Mouse (Mus musculus): ENCODE results near the gene Olfr516. TPM values are rescaled to one million over a fixed set of nuclear protein-coding genes. Genes with fewer than 3 reads are reported as not detected.
"Not testable (repeated sequence)": the region's sequence is repeated elsewhere in the genome, so short reads cannot be mapped to it uniquely, and the experiment has no call there.

Olfr516 gene
- polyA plus RNA-seq (2014; fragmentation: Nextera tagmentation; extraction: Ambion mirVana) = not detected in 2 replicates

DNA sequence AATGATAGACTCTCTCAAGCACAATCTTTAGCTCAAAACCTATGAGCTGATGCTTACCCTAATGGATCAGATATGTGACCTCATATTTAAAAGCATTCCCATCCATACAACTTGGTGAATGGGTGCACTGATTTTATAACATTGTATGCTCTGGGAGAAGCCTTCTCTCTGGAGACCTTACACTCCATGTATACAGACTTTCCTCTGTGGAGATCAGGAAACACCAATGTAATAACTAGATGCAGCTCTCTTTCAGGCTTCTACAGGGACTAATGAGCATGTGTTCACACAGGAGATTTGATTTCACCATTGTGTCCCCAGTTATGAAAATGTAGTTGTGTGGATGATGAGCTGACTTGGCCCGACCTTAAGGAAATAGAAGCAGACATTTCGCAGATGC lies at the start of gene Olfr516:
Gene Olfr516, minus strand, starts transcription at position 101 of the 400 bp plus-strand sequence.
- Histone ChIP-seq H3K4me3 (ENCODE audit: control insufficient read depth in 1 of 2, insufficient read depth in 1 of 2, low read depth in 1 of 2, low read length in 2 of 2) (no peak within 1 kb of the TSS), H3K27me3 (ENCODE audit: control insufficient read depth, insufficient read depth, low read length) (no peaks in the 10 kb centered on the region), H3K4me1 (ENCODE audit: control insufficient read depth in 2 of 2, insufficient read depth in 2 of 2, low read length in 2 of 2) (no peaks in the 10 kb centered on the region), H3K9ac (ENCODE audit: low read length) (no peak within 1 kb of the TSS), H3K36me3 (ENCODE audit: control insufficient read depth, insufficient read depth, low read length) (no peaks in the 10 kb centered on the region), H3K9me3 (ENCODE audit: control insufficient read depth, low read length) (no peaks in the 10 kb centered on the region), H3K27ac (replicated peaks in 1 of 2; ENCODE audit: control insufficient read depth in 1 of 2, insufficient read depth in 1 of 2, low read depth in 2 of 2, low read length in 2 of 2) (no peak within 1 kb of the TSS), H3K4me2 (ENCODE audit: low read length) (no peak within 1 kb of the TSS)
- 64% methylated on average over 2 of the region's 2 CpGs for WGBS
- no peak for ATAC-seq (ENCODE audit: insufficient number of reproducible peaks, insufficient read depth, low FRiP score, low read depth)

DNA sequence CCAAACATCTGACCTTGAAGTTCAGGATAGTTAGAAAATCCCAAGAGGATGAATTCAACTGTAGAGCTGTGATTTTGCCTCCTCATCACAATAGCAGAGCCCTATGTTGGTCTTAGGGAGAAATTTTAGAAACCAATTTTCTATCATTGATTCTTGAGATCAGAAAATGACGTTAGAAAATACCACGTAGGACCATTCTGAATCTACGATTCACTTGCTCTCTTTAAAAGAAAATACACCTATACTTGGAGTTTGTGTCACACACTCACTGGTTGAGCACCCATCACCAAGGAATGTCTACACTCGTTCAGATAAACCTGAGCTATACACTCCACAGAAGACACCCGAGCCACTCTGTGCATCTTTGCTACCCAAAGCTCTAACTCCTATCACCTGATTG lies 44.0 kb upstream of the Olfr516 start, which contains the start of gene Olfr519:
Gene Olfr519, minus strand, starts transcription at position 101 of the 400 bp plus-strand sequence.
- Histone ChIP-seq H3K4me2 (ENCODE audit: low read length) (no peak within 1 kb of the TSS), H3K27me3 (ENCODE audit: control insufficient read depth, insufficient read depth, low read length) (no peaks in the 10 kb centered on the region), H3K9me3 (ENCODE audit: control insufficient read depth, low read length) (no peaks in the 10 kb centered on the region), H3K27ac (replicated peaks in 1 of 2; ENCODE audit: control insufficient read depth in 1 of 2, insufficient read depth in 1 of 2, low read depth in 2 of 2, low read length in 2 of 2) (no peak within 1 kb of the TSS), H3K4me1 (ENCODE audit: control insufficient read depth in 2 of 2, insufficient read depth in 2 of 2, low read length in 2 of 2) (no peaks in the 10 kb centered on the region), H3K4me3 (ENCODE audit: control insufficient read depth in 1 of 2, insufficient read depth in 1 of 2, low read depth in 1 of 2, low read length in 2 of 2) (no peak within 1 kb of the TSS), H3K36me3 (ENCODE audit: control insufficient read depth, insufficient read depth, low read length) (no peaks in the 10 kb centered on the region), H3K9ac (ENCODE audit: low read length) (no peak within 1 kb of the TSS)
- 76% methylated on average over 5 of the region's 5 CpGs for WGBS
- ATAC-seq (ENCODE audit: insufficient number of reproducible peaks, insufficient read depth, low FRiP score, low read depth) = no peak

DNA sequence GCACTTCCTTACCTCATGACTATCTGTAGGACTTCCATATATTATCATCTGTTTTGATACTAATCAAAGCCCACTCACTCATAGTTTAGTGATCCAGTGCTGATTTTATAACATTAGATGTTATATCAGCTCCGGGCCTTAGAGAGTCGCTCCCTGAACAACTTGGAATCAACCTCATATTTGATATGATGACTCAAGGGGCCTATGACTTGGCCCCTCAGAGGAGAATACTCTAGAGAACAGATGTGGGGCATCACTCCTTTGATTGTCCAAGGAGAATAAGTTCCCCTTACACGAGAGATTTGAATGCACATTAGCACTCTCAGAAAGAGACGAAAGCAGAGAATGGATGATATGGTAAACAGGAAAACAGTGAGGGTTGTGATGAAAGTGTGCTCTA lies 34.6 kb upstream of the Olfr516 start, which contains the start of gene Olfr518:
Gene Olfr518, minus strand, starts transcription at position 101 of the 400 bp plus-strand sequence.
- Histone ChIP-seq H3K4me3 (ENCODE audit: control insufficient read depth in 1 of 2, insufficient read depth in 1 of 2, low read depth in 1 of 2, low read length in 2 of 2) (no peak within 1 kb of the TSS), H3K36me3 (ENCODE audit: control insufficient read depth, insufficient read depth, low read length) (no peaks in the 10 kb centered on the region), H3K27ac (replicated peaks in 1 of 2; ENCODE audit: control insufficient read depth in 1 of 2, insufficient read depth in 1 of 2, low read depth in 2 of 2, low read length in 2 of 2) (no peak within 1 kb of the TSS), H3K4me2 (ENCODE audit: low read length) (no peak within 1 kb of the TSS), H3K4me1 (ENCODE audit: control insufficient read depth in 2 of 2, insufficient read depth in 2 of 2, low read length in 2 of 2) (no peaks in the 10 kb centered on the region), H3K9me3 (ENCODE audit: control insufficient read depth, low read length) (no peaks in the 10 kb centered on the region), H3K27me3 (ENCODE audit: control insufficient read depth, insufficient read depth, low read length) (no peaks in the 10 kb centered on the region), H3K9ac (ENCODE audit: low read length) (no peak within 1 kb of the TSS)
- 61% methylated on average over 4 of the region's 4 CpGs for WGBS
- no peak for ATAC-seq (ENCODE audit: insufficient number of reproducible peaks, insufficient read depth, low FRiP score, low read depth)

DNA sequence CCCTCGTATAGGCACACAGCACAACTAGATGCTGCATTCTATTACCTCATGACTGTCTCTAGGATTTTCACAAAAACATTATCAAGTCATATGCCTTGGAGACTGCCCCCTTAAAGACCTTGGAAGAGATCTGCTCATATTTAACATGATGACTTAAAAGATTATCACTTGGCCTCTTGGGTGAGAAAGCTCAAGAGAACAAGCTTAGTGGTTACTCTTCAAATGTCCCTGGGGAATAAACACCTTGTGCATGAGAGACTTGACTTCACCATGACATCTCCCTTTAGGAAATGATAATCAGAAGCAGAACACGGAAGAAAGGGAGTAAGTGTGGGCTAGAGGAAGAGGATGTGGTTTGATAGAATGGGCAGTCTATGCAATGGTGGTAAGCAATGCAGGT lies 21.9 kb upstream of the Olfr516 start, which contains the start of gene Olfr517:
Gene Olfr517, minus strand, starts transcription at position 101 of the 400 bp plus-strand sequence.
- Histone ChIP-seq H3K9me3 (ENCODE audit: control insufficient read depth, low read length) (no peaks in the 10 kb centered on the region), H3K4me2 (ENCODE audit: low read length) (no peak within 1 kb of the TSS), H3K27ac (replicated peaks in 1 of 2; ENCODE audit: control insufficient read depth in 1 of 2, insufficient read depth in 1 of 2, low read depth in 2 of 2, low read length in 2 of 2) (no peak within 1 kb of the TSS), H3K27me3 (ENCODE audit: control insufficient read depth, insufficient read depth, low read length) (no peaks in the 10 kb centered on the region), H3K9ac (ENCODE audit: low read length) (no peak within 1 kb of the TSS), H3K4me1 (ENCODE audit: control insufficient read depth in 2 of 2, insufficient read depth in 2 of 2, low read length in 2 of 2) (no peaks in the 10 kb centered on the region), H3K4me3 (ENCODE audit: control insufficient read depth in 1 of 2, insufficient read depth in 1 of 2, low read depth in 1 of 2, low read length in 2 of 2) (no peak within 1 kb of the TSS), H3K36me3 (ENCODE audit: control insufficient read depth, insufficient read depth, low read length) (no peaks in the 10 kb centered on the region)
- ATAC-seq (ENCODE audit: insufficient number of reproducible peaks, insufficient read depth, low FRiP score, low read depth) = no peak
- WGBS = 47% methylated on average over 2 of the region's 2 CpGs

DNA sequence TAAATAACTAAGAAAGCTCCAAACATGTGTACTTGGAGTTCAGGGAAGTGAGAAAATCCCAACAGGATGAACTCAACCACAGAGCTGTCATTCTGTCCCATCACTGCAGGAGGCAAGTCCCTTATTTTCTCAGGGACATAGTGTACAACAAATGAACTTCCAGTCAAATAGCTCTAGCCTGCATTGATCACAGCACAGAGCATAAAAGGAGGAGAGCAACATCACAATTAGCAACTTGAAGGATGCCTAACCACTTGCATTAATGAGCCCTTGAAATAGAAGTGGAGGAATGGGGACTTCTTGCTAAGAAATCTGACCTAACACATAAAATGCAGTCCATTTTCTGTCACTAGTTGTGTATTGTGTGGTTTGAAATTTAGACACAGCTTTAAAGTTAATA lies 24.4 kb downstream of the Olfr516 start, which contains the start of gene Olfr514:
Gene Olfr514, minus strand, starts transcription at position 101 of the 400 bp plus-strand sequence.
- no peak for ATAC-seq (ENCODE audit: insufficient number of reproducible peaks, insufficient read depth, low FRiP score, low read depth)
- no peak within 1 kb of the TSS for H3K4me3 ChIP-seq (ENCODE audit: control insufficient read depth in 1 of 2, insufficient read depth in 1 of 2, low read depth in 1 of 2, low read length in 2 of 2)
- no peaks in the 10 kb centered on the region for H3K4me1 ChIP-seq (ENCODE audit: control insufficient read depth in 2 of 2, insufficient read depth in 2 of 2, low read length in 2 of 2)
- H3K27me3 ChIP-seq (ENCODE audit: control insufficient read depth, insufficient read depth, low read length) = no peaks in the 10 kb centered on the region
- H3K36me3 ChIP-seq (ENCODE audit: control insufficient read depth, insufficient read depth, low read length) = no peaks in the 10 kb centered on the region
- no peak within 1 kb of the TSS for H3K27ac ChIP-seq (replicated peaks in 1 of 2; ENCODE audit: control insufficient read depth in 1 of 2, insufficient read depth in 1 of 2, low read depth in 2 of 2, low read length in 2 of 2)
- H3K9me3 ChIP-seq (ENCODE audit: control insufficient read depth, low read length) = no peaks in the 10 kb centered on the region
- H3K9ac ChIP-seq (ENCODE audit: low read length) = no peak within 1 kb of the TSS
- no peak within 1 kb of the TSS for H3K4me2 ChIP-seq (ENCODE audit: low read length)

DNA sequence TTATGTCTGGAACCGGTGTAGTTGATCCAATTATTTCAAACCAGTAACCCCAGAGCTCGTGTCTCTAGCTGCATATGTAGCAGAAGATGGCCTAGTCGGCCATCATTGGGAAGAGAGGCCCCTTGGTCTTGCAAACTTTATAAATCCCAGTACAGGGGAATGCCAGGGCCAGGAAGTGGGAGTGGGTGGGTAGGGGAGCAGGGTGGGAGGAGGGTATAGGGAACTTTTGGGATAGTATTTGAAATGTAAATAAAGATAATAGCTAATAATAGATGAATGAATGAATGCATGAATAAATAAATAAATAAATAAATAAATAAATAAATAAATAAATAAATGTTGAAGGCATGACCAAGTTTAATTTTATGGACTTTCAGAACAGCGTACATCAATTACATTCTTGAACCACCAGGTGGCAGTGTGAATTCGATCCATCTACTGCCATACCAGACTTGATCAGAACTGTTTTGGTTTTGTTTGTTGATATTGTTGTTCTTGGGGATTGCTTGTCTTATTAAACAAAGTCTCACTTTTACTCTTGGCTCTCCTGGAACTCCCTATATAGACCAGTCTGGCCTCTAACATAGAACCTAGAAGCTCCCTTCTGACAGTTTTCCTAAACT lies 35.6 kb downstream of the Olfr516 start:
- not testable (repeated sequence) for H3K9me3 ChIP-seq (ENCODE audit: control insufficient read depth, low read length); H3K36me3 ChIP-seq (ENCODE audit: control insufficient read depth, insufficient read depth, low read length); H3K4me3 ChIP-seq (ENCODE audit: control insufficient read depth in 1 of 2, insufficient read depth in 1 of 2, low read depth in 1 of 2, low read length in 2 of 2); H3K4me1 ChIP-seq (ENCODE audit: control insufficient read depth in 2 of 2, insufficient read depth in 2 of 2, low read length in 2 of 2); H3K4me2 ChIP-seq (ENCODE audit: low read length); ATAC-seq (ENCODE audit: insufficient number of reproducible peaks, insufficient read depth, low FRiP score, low read depth); H3K9ac ChIP-seq (ENCODE audit: low read length); H3K27me3 ChIP-seq (ENCODE audit: control insufficient read depth, insufficient read depth, low read length); H3K27ac ChIP-seq (replicated peaks in 1 of 2; ENCODE audit: control insufficient read depth in 1 of 2, insufficient read depth in 1 of 2, low read depth in 2 of 2, low read length in 2 of 2)
- 43% methylated on average over 5 of the region's 5 CpGs for WGBS

DNA sequence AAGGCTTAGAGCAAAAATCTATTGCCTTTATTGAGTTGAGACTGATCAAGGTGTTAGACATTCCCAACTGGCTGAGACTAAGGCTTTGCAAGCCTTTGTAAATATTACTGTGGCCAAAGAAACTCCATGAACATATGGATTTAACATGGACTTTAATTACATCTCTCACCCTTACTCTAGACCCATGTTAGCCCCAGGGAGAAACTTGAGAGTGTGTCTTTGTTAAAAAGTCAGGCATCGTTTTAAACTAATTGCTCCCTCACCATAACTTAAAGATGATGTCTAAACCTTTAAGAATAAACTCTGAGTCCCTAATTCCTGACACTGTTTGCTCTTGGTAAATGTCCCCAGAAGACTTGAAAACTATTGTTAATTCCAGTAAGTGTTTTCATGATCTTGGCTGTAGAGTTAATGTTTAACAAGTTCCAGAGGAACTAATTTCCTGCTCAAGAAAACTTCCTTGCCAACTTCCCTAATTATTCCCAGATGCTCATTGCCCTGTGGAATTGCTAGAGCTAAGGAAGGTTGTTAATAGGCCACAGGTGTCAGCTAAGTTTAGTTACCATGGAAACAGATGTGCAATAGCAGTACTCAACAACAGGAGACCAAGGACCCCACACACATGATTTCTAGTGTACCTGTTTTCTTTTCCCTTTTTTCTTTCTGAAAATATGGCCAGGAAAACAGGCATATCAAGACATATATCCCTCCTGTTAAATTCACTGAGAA lies 53.0 kb downstream of the Olfr516 start:
- Histone ChIP-seq H3K27ac (replicated peaks in 1 of 2; ENCODE audit: control insufficient read depth in 1 of 2, insufficient read depth in 1 of 2, low read depth in 2 of 2, low read length in 2 of 2) (no peak overlapping the region), H3K4me3 (ENCODE audit: control insufficient read depth in 1 of 2, insufficient read depth in 1 of 2, low read depth in 1 of 2, low read length in 2 of 2) (no peak overlapping the region), H3K9me3 (ENCODE audit: control insufficient read depth, low read length) (no peaks in the 10 kb centered on the region), H3K4me2 (ENCODE audit: low read length) (no peak overlapping the region), H3K36me3 (ENCODE audit: control insufficient read depth, insufficient read depth, low read length) (no peaks in the 10 kb centered on the region), H3K9ac (ENCODE audit: low read length) (no peak overlapping the region), H3K27me3 (ENCODE audit: control insufficient read depth, insufficient read depth, low read length) (no peaks in the 10 kb centered on the region), H3K4me1 (ENCODE audit: control insufficient read depth in 2 of 2, insufficient read depth in 2 of 2, low read length in 2 of 2) (no peaks in the 10 kb centered on the region)
- 66% methylated on average over 1 of the region's 1 CpGs for WGBS
- no peak for ATAC-seq (ENCODE audit: insufficient number of reproducible peaks, insufficient read depth, low FRiP score, low read depth)

Measured in heart, embryonic 14.5 days (tissue).